Mouse (Mus musculus) kidney, postnatal 0 days (tissue): ENCODE results near the gene Loxl4. TPM values are rescaled to one million over a fixed set of nuclear protein-coding genes. Genes with fewer than 3 reads are reported as not detected.

Experiments used
- ATAC-seq: fragments of 200-750 bp; cut with Nextera tagmentation; replicated peaks from 2 replicates; pipeline ENCODE4 v1.8.0; 2017; ENCODE audit warnings: low read depth, moderate number of reproducible peaks, moderate TSS enrichment, moderate library complexity; ENCODE audit not compliant: low FRiP score
- DNase-seq: peaks from one replicate; pipeline ENCODE4 v3.0.0-alpha.2; 2016; ENCODE audit warnings: low spot score
- H3K27ac ChIP-seq: fragments of 300-500 bp; sonication (generic); 2 replicates; pipeline ENCODE4 v1.5.1; 2014; ENCODE audit warnings: mild to moderate bottlenecking
- H3K27me3 ChIP-seq: fragments of 300-500 bp; sonication (generic); 2 replicates; pipeline ENCODE4 v1.6.1; 2014; ENCODE audit warnings: low read length, mixed read lengths; ENCODE audit not compliant: insufficient read depth
- H3K36me3 ChIP-seq: fragments of 300-500 bp; sonication (generic); 2 replicates; pipeline ENCODE4 v1.6.1; 2014; ENCODE audit warnings: low read length, mixed read lengths; ENCODE audit not compliant: insufficient read depth
- H3K4me1 ChIP-seq: fragments of 300-500 bp; sonication (generic); replicated peaks from 2 replicates; pipeline ENCODE4 v1.6.1; 2014; ENCODE audit warnings: antibody characterized with exemption, low read length, mixed read lengths; ENCODE audit not compliant: insufficient read depth
- H3K4me2 ChIP-seq: fragments of 300-500 bp; sonication (generic); 2 replicates; pipeline ENCODE4 v1.6.1; 2014; ENCODE audit warnings: mild to moderate bottlenecking, low read length, moderate library complexity, mixed read lengths
- H3K4me3 ChIP-seq: fragments of 300-500 bp; sonication (generic); replicated peaks from 2 replicates; pipeline ENCODE4 v1.5.1; 2014; ENCODE audit warnings: low read depth, low read length
- H3K9ac ChIP-seq: fragments of 300-500 bp; sonication (generic); 2 replicates; pipeline ENCODE4 v1.6.1; 2014; ENCODE audit warnings: low read depth, low read length
- H3K9me3 ChIP-seq: fragments of 300-500 bp; sonication (generic); replicated peaks from 2 replicates; pipeline ENCODE4 v1.6.1; 2016; ENCODE audit warnings: low read length, inconsistent platforms, mixed read lengths
- CTCF ChIP-seq: IDR thresholded peaks from 2 replicates; pipeline ENCODE4 v1.5.1; 2016; ENCODE audit warnings: antibody characterized with exemption, low read depth, mild to moderate bottlenecking, moderate library complexity
- WGBS: fragments of 180-500 bp; shearing (Covaris S2); extraction: QIAGEN DNeasy Blood & Tissue Kit; methylation state at CpG from one replicate; pipeline ENCODE4 v1.1.7; 2014; 5-methylcytosine and 5-hydroxymethylcytosine counted together
- polyA plus RNA-seq: library from polyadenylated mRNA; unstranded; fragments of >200 nt; fragmentation: Nextera tagmentation; extraction: Ambion mirVana; gene quantifications from 2 replicates; pipeline ENCODE4 v1.2.1, GENCODE M21; 2015

The Loxl4 gene
- polyA plus RNA-seq: 1.2 and 1.5 TPM in 2 replicates

DNA sequence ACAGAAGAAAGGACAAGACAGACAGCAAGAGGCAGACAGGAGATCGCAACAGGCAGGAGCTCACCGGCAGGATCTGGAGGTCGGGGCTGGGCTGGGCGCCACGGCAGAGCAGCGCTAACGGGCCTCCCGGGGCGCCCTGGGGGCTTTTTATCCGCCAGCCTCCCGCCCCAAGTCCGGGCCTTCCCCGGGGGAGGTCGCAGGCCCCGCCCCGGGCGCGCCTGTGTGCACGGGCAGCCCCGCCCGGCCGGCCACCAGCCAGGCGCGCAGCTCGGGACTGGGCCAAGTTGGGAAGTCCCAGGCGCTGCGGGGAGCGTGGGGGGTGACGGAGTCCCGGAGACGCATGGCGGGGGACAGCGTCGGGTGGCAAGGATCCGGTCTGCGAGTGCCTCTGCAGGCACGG is at the start of gene Loxl4:
Gene Loxl4 (minus strand): TSS at position 160 of the 400 bp plus-strand sequence.
- no peaks in the 10 kb centered on the region for H3K4me1 ChIP-seq
- ATAC-seq: no peak; the same call in 1 of the 2 replicates
- no peak for TF ChIP-seq CTCF
- H3K9me3 ChIP-seq: no peaks in the 10 kb centered on the region
- no peaks in the 10 kb centered on the region for H3K36me3 ChIP-seq
- peak within 1 kb of the TSS; percentile 70 for H3K4me2 ChIP-seq
- peak; percentile 50 for DNase-seq
- no peak within 1 kb of the TSS for H3K27ac ChIP-seq
- H3K9ac ChIP-seq: peak within 1 kb of the TSS; percentile 44
- H3K4me3 ChIP-seq: peak within 1 kb of the TSS; percentile 34
- H3K27me3 ChIP-seq: no peaks in the 10 kb centered on the region
- under 1% methylated on average over 36 of the region's 37 CpGs for WGBS

DNA sequence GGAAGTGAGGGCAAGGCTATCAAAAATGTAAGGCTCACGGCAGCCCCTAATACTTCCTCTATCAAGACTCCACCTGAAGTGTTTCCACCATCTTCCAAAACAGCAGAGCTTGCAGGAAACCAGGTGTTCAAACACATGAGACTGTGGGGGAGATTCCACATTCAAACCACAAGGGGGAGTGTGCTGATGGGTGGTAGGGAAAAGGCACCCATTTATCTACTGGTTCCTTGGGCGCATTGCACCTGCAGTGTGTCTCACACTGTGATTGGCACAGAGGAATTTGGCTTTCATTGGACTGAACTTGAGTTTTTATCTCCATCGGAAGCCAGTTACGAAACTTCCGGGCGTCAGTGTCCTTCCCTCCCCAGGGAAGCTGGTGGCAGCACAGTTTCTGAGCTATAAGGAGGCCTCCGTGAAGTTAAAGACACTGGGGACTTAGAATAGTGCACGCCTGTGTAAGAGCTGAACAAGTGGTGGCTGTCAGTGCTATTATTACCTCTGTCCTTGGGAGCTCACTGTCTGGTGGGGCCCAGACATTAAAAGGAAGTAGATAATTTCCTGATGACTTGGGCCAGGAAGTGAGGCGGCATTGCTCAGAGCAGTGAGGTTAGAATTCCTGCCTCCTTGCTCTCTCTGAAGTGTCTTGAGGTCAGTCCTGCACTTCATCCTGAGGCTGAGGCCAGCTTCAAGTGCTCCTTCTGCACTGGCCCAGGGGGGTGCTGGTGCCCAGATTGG is 49.0 kb upstream of the Loxl4 start:
- Histone ChIP-seq H3K27me3 (no peaks in the 10 kb centered on the region), H3K9ac (no peak overlapping the region), H3K4me1 (no peaks in the 10 kb centered on the region; the same call in 1 of the 2 replicates), H3K4me3 (no peak overlapping the region), H3K4me2 (no peak overlapping the region), H3K9me3 (no peaks in the 10 kb centered on the region), H3K27ac (no peak overlapping the region), H3K36me3 (no peaks in the 10 kb centered on the region)
- peak; percentile 63 for TF ChIP-seq CTCF
- DNase-seq: no peak
- ATAC-seq: no peak
- WGBS: 71% methylated on average over 9 of the region's 9 CpGs

DNA sequence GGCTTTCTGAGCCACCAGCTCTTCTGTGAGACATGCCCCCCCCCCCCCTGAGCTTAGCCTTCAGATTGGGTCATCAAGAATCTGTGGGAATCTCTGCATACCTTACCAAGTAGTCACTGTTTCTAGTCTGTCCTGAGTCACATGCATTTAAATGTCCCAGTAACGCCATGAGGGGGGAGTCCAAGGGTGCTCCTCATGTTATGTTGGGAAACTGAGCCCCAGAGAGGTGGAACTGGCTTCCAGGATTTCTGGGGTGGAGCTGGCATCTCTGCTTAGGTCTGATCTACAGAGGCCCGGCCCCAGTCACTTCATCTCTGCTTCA is 47.6 kb upstream of the Loxl4 start:
- no peaks in the 10 kb centered on the region for H3K36me3 ChIP-seq
- DNase-seq: no peak
- no peaks in the 10 kb centered on the region; the same call in 1 of the 2 replicates for H3K4me1 ChIP-seq
- ATAC-seq: no peak
- WGBS: 91% methylated on average over 2 of the region's 2 CpGs
- H3K27ac ChIP-seq: no peak overlapping the region
- no peak overlapping the region for H3K4me3 ChIP-seq
- TF ChIP-seq CTCF: no peak
- H3K27me3 ChIP-seq: no peaks in the 10 kb centered on the region
- H3K9me3 ChIP-seq: no peaks in the 10 kb centered on the region
- H3K4me2 ChIP-seq: no peak overlapping the region
- no peak overlapping the region for H3K9ac ChIP-seq

DNA sequence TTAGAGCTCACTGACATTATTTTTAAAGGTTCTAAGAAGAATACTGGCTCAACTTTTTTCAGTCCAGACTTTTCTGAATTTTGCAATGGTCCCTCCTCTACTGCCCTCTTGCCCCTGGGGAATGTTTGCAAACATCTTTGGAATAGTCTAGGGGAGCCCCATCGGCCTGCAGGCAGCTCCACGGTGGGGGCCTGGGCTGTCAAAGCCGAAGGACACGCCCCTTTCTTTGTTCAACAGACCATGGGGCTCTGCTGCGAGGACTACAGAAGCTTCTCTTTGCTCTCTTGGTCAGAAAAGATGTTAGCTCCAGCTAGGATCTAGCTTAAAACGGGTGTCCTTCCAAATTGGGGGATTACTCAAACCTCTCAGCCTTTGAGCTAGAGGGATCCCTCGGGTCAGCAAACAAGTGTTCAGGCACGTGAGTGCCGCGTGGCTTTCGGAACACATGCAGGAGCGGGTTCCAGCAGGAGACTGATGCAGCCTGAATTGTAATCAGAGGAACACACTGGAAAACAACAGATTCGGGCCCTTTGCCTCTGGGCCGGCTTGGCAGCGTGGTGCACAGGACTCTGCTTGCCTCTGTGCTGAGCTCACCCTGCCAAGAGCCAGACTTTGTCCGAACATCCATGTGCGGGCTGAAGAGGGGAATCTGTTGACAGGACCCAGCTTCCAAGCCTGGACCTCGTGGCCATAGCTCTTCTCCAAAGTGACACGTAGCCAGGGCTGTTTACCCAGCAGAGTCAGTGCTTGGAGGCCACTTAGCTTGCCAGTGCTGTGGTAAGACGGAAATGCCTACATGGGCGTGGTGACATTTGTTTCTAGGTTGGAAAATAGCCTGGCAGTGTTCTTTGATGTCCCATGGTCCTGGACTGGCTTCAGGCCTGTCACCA is 47.0 kb upstream of the Loxl4 start:
- ATAC-seq: no peak
- DNase-seq: no peak
- 45% methylated on average over 21 of the region's 21 CpGs for whole genome bisulfite sequencing
- Histone ChIP-seq H3K36me3 (no peaks in the 10 kb centered on the region), H3K9me3 (no peaks in the 10 kb centered on the region), H3K27me3 (no peaks in the 10 kb centered on the region), H3K4me2 (no peak overlapping the region), H3K27ac (no peak overlapping the region), H3K4me1 (no peaks in the 10 kb centered on the region; the same call in 1 of the 2 replicates), H3K9ac (no peak overlapping the region), H3K4me3 (no peak overlapping the region)
- no peak for TF ChIP-seq CTCF

DNA sequence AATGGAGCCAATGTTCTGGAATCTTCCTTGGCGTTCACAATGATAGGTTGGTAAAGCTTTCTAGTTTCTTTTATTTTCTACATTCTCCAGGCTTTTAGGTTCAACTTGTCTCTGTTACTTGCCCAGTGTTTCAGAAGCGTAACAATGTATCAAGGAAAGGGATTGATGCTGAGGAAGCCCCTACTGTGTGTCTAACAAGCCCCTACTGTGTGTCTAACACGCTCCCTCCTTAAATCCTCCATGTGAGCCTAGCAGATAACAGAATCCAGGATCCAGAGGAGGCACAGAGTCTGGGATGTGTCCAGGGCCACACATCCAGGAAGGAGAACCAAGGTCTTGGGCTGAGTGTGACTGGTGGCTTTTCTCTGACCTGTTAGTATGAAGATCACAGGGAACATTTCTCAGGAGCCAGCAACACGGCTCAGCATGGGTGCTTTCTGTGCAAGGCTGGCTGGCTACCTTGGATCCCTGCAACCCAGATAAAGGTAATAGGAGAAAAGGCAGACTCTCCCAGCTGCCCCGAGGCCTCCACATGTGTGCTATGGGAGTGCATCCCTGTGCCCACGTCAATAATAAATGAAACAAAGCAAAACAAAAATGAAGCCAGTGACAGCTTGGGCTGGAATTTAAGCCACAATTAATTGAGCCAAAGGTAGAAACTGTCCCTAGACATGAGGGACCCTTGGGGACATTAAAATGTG is 46.0 kb upstream of the Loxl4 start:
- no peak overlapping the region for H3K4me2 ChIP-seq
- no peak overlapping the region for H3K27ac ChIP-seq
- no peak overlapping the region for H3K9ac ChIP-seq
- WGBS: 83% methylated on average over 6 of the region's 6 CpGs
- H3K36me3 ChIP-seq: no peaks in the 10 kb centered on the region
- H3K4me1 ChIP-seq: no peaks in the 10 kb centered on the region; the same call in 1 of the 2 replicates
- no peak for TF ChIP-seq CTCF
- ATAC-seq: no peak
- no peak for DNase-seq
- no peaks in the 10 kb centered on the region for H3K27me3 ChIP-seq
- H3K4me3 ChIP-seq: no peak overlapping the region
- no peaks in the 10 kb centered on the region for H3K9me3 ChIP-seq

DNA sequence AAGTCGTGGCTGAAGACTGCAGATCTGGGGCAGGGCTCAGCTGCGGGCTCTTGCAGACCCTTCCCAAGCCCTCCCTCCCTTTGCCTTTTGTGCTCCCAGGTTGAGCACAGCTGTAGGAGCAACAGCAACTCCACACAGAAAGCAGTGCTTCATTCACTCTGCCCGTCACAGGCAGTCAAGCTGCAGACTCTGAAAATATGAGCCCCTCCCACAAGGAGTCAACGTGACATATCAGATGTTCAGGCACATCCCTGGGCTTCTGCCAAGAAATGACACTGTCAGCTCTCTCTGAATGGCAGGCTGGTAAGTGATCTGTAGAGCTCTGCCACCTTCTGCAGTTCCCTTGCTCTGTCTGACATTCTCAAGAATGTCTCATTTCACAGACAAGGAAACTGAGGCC is 45.2 kb upstream of the Loxl4 start:
- Histone ChIP-seq H3K27ac (no peak overlapping the region), H3K4me2 (no peak overlapping the region), H3K4me1 (no peaks in the 10 kb centered on the region; the same call in 1 of the 2 replicates), H3K27me3 (no peaks in the 10 kb centered on the region), H3K9ac (no peak overlapping the region), H3K4me3 (no peak overlapping the region), H3K9me3 (no peaks in the 10 kb centered on the region), H3K36me3 (no peaks in the 10 kb centered on the region)
- DNase-seq (no peak), ATAC-seq (no peak; the same call in 1 of the 2 replicates)
- WGBS: 28% methylated on average over 4 of the region's 4 CpGs
- TF ChIP-seq CTCF: no peak
